Mouse (Mus musculus) cerebellum, postnatal 4 days (tissue): ENCODE measurements around the gene Olfr481.

Experiments used
- DNase-seq, 2 experiments: peaks; one replicate each; pipeline ENCODE4 v3.0.0; 2022; ENCODE audit warnings: low spot score in 2 of 2, mixed read lengths in 1 of 2

Olfr481 gene

DNA sequence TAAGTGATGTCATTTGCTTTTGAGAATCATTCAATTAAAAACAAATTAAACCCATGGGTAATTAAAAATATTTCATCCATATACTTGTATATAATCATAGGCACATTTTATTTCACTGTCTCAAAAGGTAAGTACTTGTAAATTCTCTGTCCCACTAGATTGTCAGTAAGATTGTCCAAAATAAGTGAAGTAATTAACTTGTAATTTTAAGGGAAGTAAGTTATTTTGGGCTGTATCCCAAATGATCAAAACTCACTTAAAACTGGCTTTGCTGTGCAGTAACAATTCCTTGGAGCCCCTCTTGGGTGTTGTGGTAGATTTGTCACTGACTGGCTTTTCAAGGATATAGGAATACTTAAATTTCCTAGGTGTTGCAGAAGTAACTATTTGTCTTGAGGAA lies at the start of gene Olfr481:
Gene Olfr481 (plus strand): TSS at position 301 of the 400 bp plus-strand sequence.
- DNase-seq: no peak

DNA sequence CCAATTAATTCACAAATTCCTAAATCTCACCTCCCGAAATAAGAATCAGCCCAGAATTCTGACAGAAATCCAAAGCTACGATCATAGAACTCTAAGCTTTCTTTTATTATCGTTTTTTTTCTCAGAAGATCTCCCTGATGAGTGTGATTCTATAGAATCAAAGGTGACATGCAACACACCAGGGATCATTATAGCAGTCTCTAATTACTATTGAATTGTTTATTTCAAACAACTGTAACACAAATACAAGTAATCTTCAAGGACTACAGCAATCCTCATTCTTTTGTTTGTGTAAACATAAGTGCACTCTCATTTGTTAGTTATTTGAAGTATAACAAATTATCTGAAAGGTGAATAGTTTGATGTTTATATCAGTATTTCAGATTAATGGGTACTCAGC lies 45.8 kb upstream of the Olfr481 start, which contains the start of gene Olfr478:
Gene Olfr478 (minus strand): TSS at position 101 of the 400 bp plus-strand sequence.
- no peak for DNase-seq

DNA sequence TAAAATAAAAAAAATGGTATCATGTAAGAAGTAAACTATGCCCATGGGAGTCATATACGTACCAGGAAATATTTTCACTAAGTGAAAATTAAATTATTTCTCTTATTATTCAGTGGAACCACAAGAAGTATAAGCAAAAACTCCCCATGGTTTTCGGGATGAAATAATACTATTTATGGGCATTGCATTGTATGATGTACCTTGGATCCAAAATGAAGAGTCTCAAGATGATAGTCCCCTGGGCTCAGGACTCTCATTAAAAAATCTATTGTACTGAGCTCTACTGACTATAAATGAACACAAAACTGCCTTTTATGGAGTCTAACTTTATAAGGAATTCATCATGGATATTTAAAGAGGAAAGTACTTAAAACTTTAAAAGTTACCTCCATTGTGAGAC lies 29.3 kb upstream of the Olfr481 start, which contains the start of gene Olfr479:
Gene Olfr479 (plus strand): TSS at position 301 of the 400 bp plus-strand sequence.
- no peak for DNase-seq

DNA sequence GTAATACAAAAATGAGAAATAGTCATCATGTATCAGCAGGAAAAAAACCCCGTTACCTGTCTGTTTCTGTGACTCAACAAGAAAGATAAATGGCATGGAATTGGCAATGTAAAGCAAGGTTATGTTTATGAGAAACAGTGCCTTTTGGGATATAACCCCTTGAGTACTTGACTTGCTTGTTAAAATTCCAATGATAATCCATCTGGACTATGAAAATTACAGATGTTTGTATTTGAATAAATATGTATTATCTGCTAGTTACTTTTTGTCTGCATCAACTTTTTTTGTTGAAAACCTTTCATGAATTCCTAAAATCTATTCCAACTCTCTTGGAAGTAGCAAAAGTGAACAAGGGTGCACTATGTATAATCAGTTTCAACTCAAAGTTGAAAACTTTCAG lies 12.4 kb upstream of the Olfr481 start, which contains the start of gene Olfr480:
Gene Olfr480 (minus strand): TSS at position 101 of the 400 bp plus-strand sequence.
- DNase-seq: no peak

DNA sequence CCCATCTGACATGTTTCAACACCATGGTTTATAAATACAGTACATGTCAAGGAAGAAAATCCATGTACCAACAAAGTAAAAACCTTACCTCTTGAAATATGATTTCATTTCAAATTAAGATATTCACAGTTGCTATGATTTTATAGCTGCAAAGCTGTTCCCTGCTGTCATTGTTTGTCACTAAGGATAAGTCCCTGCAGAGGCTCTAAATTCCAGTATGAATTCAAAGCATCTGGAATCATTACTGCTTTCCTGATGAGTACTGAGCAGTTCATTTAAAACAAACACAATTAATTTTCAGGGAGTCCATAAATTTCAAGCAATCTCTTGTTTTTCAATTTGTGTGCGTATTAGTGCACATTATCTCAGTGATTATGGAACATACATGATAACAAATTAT lies 17.8 kb downstream of the Olfr481 start, which contains the start of gene Olfr482:
Gene Olfr482 (minus strand): TSS at position 101 of the 400 bp plus-strand sequence.
- DNase-seq: no peak

DNA sequence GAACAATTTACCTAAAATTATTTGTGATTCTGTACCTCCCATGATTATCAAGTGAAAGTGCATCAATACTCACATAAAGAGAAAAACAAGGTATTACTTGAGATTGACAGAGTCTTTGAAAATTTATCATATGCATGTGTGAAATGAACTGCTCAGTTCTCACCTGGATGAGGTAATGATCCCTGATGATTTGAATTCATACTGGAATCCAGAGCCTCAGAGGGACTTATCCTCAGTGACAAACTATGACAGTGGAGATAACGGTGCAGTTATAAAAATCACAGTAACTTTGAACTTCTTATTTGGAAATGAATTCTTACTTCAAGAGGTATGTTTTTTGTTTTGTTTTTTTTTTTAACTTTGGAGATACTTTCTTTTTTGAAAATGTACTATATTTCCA lies 20.9 kb downstream of the Olfr481 start, which contains the start of gene Olfr483:
Gene Olfr483 (plus strand): TSS at position 301 of the 400 bp plus-strand sequence.
- no peak for DNase-seq

DNA sequence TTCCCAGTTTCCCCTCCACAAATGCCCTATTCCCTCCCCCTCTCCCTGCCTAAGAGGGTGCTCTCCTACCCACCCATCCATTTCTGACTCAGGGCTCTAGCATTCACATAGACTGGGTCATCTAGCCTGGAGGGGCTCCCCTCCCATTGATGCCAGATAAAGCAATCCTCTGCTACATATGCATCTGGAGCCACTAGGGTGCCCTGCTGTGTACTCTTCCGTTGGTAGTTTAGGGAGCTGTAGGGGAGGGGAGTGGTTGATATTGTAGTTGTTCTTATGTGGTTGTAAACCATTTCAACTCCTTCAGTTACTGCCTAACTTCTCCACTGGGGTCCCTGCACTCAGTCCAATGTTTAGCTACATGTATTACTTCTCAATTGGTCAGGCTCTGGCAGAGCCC lies 41.0 kb downstream of the Olfr481 start:
- no peak for DNase-seq

DNA sequence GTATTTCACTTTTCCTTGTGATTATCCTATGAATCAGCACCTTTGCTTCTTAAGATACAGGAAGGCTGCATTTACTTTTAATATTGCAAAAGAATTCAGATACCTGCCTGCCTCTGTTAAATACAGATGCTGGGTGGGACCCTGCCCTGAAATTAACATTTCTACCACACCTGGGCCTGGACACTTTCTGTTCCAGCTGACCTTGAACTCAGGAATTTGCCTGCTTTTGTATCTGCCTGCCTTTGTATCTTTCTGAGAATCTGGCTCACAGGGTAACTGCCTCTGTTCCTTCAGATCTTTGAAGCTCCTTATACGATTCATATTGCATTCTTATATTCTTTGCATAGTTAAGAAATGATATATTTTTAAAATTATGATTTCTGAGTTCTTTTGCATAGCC lies 41.8 kb downstream of the Olfr481 start:
- DNase-seq: no peak

DNA sequence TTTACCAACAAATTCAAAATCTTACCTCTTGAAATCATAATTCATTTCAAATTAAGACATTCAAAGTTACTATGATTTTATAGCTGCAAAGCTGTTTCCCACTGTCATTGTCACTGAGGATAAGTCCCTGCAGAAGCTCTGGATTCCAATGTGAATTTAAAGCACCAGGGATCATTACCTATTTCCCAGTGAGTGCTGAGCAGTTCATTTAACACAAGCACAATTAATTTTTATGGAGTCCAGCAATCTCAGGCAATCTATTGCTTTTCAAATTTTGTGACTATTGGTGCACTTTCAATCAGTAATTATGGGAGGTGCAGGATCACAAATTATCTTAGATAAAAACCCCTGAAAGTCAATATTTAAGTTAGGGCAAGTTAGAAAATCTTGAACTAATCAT lies 47.7 kb downstream of the Olfr481 start, which contains the start of gene Olfr484:
Gene Olfr484 (minus strand): TSS at position 101 of the 400 bp plus-strand sequence.
- no peak for DNase-seq
